Mouse (Mus musculus) mouse trophoblast stem cell (cell line): ENCODE results near the gene Exoc3l4.

Experiments used
- in situ Hi-C, 2 experiments: fragments of 300-500 bp; cut with MseI, MboI; formaldehyde crosslinking; loops; 2 replicates in 1 of 2; 3 replicates in 1 of 2; pipeline ENCODE4 v1.15.1; 2025

Gene Exoc3l4

DNA sequence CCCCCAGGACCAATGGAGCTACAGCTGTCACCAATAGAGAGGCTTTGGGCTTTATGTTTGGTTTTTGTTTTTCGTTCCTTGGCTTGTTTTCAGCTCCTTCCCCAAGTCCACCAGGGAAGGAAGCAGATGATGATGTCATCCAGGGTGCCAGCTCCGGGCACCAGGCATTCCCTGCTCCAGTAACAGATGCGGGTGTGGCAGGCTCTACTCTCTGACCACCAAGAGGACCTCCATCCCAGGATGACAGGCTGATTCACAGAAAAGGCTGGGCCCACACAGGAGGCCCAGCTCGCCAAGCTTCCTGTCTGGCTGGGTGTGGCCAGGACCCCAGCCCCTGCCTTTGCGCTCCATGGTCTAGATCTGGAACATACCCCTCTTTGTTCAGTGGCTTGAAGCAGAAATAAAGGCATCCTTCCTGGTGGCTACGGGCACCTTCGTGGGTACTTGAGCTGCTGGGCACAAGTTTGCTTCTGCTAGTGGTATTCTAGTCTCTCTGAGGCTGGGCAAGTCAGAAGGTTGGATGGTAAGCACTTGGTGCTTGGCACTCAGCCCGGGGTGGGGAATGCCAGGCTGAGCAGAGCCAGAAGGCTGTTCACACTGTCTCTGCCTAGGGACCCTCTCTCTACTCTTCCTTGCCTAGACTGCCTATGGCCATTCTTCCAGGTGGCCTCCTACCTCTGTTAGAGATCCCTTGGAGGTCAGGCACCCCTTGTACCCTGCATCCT lies 5.0 kb upstream of the Exoc3l4 start:
- in situ Hi-C loops, result no loop called here

DNA sequence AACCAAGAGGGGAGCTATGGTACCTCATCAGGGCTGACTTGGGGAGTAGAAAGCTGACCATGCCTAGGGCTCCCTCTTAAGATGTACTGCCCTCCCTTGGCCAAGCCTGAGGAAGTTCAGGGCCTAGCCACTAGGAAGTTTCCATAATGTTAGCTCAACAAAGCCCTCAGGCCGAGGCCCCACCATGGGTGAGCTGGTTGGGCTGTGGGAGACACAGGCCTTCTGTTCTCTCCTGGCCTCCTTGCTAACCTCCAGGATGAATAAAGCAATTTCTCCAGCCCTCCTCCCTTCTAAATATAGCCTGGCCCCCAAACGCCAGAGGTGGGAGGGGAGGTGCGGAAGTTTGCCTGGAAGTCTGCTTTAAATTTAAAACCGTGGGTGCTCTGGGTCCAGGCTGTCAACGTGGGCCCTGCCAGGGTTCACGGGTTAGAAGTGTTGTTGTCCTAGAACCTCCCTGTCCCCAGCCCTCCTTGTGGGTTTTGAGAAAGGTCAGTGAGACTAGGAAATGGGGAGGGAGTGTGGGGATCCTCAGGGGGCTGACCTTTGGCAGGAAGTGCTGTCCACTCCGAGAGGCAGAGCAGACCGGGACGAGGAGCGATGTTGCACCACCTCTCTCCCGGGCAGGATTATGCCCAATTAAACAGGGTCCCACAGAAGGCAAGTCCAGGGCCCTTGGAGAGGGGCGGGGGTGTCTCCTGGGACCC lies 4.1 kb upstream of the Exoc3l4 start:
- in situ Hi-C loops, result no loop called here

DNA sequence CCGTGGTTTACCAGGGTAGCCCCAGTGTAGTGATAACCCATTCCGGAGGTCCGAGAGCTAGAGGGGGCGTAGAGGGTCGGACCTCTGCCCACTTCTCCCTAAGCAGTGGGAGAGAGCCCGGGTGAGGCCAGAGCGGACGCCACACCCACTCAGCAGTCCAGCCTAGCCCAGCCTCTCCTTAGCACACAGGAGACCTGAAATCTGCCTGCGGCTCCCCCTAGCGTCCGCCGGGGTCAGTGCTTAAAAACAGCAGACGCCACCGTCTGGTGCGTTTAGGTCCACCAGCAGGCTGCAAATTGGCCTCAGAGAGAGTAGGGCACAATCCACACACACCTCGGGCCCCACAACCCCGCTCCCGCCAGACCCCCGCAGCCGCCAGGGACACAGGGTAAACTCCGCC lies 3.5 kb upstream of the Exoc3l4 start:
- in situ Hi-C loops, result no loop called here

DNA sequence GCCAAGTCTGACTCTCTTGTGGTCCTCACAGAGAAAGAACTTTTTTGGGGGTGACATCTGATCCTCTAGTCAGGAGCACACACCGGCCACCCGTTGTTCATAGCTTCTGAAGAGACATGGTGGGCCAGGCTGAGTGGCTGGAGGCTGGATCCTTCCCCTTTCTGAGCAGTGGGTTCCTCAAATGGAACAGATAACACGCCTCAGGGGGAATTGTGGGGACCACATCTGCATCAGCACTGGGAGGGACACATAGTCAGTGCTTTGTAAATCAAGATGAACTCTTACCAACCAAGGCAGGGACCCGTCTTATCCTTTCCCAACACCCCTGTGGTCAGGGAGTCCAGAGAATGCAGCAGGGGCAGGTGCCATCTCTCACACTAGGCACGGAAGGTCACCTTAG lies 3.1 kb downstream of the Exoc3l4 start:
- in situ Hi-C loops, result loop anchor here in 1 of 2 experiments (5.0 kb wide), 1 partner anchor 42 kb away; no protein-coding TSS in a partner anchor

DNA sequence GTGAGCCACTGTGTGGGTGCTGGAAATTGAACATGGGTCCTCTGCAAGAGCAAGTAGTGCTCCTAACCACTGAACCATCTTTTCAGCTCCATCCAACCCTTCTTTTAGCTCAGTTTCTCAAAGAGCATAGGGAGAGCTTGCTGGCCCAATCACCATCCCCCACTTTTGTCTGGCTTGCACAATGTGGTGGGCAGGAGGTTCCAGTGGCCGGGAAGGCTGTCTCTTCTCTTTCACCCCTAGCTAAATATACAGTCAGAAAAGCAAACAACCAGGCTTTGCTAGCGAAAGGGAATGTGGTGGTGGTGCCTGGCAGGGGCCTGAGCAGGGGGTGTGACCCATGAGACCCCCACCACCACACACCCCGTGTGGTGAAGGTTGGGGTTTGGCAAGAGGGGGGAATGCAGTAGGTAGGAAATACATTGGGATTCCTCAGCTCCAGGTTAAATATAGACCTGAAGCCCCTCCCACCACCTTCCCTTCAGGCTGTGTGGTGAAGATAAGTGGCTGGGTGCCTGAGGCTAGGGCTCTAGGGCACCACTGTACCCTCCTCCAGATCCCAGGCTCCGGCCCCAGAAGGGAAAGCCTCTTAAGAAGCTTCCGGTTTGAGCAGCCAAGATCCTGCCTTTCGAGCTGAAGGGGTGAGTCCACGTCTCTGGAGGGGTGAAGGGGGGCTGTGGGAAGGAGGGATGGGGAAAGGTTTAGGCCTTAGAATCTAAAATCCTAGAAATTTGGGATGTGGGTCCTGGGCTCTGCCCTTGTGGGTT lies 4.3 kb downstream of the Exoc3l4 start:
- in situ Hi-C loops, result loop anchor here in 1 of 2 experiments (5.0 kb wide), 1 partner anchor 41 kb away; no protein-coding TSS in a partner anchor

DNA sequence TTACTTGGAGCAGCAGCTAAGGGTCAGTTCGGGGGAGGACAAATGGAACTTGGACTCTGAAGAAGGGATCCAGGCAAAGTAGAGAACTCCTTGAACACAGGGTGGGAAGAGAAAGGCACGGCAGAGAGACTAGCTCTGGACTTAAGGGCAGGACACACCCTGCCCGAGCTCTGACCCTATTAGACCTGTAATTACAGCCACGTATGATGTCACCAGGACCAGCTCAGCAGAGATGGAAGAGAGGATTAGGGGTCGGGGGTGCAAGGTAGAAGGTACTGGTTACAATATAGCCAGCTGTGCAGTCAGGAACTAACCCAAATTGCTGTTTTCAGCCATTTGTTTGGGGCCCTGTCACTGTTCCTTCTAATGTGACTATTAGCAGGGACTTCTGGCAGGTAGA lies 6.0 kb downstream of the Exoc3l4 start:
- in situ Hi-C loops, result loop anchor here in 1 of 2 experiments (5.0 kb wide), 1 partner anchor 39 kb away; no protein-coding TSS in a partner anchor

DNA sequence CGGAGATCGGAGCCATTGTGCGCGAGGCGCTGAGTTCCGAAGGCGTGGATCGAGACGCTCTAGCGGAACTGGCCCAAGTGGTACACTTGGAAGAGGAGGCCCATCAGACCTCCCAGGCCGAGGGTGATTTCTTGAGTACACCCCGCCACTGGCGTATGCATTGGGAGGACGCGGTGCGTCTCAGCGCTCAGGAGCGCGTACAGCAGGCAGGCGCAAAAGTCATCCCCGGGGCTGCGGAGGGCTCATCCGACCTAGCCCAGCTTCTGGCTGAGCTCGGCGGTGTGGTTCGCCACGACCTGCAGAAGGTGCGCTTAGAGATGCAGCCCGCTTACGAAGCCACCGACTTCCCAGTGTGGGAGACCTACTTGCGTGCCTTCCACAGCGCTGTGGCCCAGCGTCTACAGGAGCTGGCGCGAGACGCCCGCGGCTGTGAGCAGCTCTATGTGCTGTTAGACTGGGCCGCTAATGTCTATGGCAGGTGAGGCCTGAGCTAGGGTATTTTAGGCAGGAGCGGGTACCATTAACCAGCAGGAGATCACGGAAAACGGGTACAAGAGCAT lies 6.8 kb downstream of the Exoc3l4 start:
- in situ Hi-C loops, result loop anchor here in 1 of 2 experiments (5.0 kb wide), 1 partner anchor 39 kb away; no protein-coding TSS in a partner anchor

DNA sequence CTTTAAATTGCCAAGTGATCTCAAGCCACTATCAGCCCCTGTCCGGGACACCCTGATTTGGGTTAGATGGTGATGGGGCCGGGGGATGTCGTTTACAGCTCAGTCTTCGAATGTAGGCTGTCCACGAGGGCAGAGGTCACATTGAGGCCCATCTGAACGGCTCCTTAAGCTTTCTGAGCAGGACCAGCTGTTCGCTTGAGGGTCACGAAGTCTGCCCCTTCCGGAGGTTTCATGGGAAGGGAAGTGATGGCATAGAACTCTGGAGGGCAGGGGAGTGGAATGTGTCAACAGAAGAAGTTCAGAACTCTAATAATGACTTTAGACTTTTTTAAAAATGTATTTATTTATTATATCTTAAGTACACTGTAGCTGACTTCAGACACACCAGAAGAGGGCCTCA lies 7.7 kb downstream of the Exoc3l4 start:
- in situ Hi-C loops, result loop anchor here in 1 of 2 experiments (5.0 kb wide), 1 partner anchor 38 kb away; no protein-coding TSS in a partner anchor

DNA sequence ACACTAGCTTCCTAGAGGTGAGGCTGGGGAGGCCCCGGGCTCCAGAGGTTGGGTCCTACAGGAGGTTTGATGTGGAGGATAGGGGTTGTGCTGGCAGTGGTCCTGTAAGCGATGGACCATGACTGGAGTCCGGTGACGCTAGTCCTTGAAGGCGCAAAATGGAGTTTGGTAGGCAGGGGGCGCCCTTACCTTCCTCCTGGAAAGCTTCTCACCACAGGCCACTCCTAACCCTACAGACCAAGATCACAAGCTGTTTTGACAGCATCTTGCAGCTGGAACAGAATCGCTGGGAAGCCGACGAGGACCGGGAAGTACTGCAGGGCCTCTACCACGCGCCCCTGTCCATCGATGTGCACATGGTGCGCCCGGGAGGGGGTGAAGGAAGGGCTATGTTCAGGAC lies 8.4 kb downstream of the Exoc3l4 start:
- in situ Hi-C loops, result loop anchor here in 1 of 2 experiments (5.0 kb wide), 1 partner anchor 37 kb away; no protein-coding TSS in a partner anchor

DNA sequence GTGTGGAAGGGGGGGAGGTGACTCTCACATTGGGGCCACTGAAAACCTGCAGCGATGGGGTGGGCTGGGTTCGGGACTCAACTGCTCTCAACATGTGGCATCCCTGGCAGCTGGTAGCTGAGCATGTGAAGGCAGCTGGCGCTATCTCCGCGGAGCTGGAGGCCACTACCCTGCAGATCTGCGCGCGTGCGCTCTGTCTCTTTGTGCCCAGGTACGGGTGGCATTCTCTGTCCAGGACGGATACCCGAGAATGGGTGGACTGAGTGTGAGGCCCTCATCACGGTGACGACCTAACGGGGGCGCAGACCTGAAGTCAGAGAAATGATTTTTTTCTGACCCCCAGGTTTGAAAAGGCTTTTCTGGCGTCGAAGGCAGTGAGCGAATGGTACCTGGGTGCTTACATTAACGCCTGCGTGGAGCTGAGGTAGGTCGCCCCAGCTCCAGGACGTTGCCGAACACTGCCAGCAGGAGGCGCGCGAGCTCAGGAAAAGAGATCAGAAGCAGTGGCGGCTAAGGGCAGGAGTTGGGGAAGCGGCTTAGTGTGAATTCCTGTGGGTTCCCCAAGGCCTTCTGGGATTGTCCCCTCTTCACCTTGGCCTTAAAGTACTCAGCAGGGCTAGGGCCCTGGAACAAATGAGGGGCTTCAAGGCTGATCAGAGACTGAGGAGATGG lies 9.1 kb downstream of the Exoc3l4 start:
- in situ Hi-C loops, result loop anchor here in 1 of 2 experiments (5.0 kb wide), 1 partner anchor 36 kb away; no protein-coding TSS in a partner anchor

DNA sequence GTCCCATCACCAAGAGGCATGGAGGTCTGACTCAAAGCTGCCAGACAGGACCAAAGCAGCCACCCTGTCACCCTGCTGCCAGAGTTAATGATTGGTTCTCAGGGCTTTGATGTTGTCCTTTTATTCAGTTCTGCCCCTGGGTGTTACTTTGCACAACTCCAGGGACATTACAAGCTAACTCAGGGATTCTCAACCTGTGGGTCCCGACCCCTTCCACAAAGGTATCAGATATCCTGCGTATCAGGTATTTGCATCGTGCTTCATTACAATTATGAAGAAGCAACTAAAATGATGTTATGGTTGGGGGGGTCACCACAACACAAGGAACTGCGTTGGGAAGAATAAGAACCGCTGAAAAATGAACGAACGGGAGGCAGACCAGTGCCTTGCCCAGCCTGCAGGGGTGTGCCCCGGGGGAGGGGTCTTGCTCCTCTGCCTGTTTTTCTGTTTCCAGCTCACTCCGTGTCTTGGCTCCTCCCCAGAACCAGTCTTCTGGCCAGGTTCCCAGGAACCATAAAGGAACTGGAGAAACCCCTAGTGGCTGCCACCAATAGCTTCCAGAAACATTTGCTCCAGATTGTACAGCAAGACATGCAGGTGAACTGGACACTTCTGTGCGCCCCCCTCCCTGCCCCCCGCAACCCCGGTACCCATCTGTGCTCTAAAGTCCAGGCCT lies 10.8 kb downstream of the Exoc3l4 start:
- in situ Hi-C loops, result loop anchor here in 1 of 2 experiments (5.0 kb wide), 1 partner anchor 35 kb away; no protein-coding TSS in a partner anchor

DNA sequence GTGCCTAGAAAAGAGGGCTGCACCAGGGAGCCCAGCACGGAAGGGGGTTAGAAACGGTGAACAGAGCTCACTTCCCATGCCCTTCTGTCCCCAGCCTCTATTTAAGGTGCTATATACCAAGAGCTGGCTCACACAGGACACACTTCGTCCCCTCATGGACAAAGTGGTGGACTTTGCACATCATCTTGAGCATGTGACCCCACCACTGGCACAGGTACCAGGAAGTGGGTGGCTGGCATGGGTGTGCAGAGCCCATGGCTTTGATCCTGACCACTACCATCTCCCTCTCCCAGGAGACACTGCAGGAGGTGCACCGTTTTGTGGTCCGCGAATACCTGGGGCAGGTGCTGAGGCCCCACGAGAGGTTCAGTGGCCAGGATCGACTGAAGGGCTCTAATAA lies 11.5 kb downstream of the Exoc3l4 start:
- in situ Hi-C loops, result loop anchor here in 1 of 2 experiments (5.0 kb wide), 1 partner anchor 34 kb away; no protein-coding TSS in a partner anchor

DNA sequence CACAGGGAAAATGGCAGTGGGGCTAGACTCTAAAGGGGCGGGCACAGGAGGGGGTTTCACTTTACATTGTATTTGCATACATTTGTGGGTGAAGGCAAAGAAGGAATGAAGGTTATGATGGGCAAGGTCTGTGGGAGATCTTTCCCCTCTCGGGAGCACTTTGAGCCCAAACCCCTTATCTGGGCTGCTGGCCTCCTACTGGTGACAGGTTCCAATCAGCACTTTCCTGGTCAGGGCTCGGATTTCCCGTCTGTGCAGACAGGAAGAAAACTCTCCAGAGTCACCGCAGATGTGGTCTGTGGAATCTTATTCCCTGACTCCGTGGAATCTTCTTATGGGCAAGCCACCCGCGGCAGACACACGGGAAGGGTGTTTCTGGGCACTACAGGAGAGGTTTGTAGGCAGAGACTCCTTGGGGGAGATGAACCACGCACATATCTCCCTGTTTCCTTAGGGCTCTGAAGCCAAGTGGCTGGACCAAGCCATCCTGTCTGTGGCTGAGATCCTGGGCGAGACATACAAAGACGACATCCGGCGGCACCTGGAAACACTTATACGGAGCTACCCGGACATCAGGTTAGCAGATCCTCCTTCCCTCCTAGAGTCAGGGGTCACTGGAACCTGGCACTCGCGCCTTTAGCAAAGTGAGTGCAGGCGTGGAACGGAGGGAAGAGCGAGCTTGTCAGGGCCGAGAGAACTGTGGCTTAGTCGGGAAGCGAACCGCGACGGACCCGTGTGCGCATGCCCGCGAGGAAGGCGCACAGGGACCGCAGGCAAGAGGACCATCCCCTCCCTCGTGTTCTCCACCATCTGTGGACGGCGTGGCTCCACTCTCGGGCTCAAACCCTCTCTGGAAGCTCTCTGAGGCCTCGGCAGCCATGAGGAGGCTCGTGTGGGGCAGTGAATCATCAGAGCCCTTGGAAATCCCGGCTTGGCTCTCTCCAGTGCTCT lies 12.4 kb downstream of the Exoc3l4 start:
- in situ Hi-C loops, result loop anchor here in 1 of 2 experiments (5.0 kb wide), 1 partner anchor 33 kb away; no protein-coding TSS in a partner anchor

DNA sequence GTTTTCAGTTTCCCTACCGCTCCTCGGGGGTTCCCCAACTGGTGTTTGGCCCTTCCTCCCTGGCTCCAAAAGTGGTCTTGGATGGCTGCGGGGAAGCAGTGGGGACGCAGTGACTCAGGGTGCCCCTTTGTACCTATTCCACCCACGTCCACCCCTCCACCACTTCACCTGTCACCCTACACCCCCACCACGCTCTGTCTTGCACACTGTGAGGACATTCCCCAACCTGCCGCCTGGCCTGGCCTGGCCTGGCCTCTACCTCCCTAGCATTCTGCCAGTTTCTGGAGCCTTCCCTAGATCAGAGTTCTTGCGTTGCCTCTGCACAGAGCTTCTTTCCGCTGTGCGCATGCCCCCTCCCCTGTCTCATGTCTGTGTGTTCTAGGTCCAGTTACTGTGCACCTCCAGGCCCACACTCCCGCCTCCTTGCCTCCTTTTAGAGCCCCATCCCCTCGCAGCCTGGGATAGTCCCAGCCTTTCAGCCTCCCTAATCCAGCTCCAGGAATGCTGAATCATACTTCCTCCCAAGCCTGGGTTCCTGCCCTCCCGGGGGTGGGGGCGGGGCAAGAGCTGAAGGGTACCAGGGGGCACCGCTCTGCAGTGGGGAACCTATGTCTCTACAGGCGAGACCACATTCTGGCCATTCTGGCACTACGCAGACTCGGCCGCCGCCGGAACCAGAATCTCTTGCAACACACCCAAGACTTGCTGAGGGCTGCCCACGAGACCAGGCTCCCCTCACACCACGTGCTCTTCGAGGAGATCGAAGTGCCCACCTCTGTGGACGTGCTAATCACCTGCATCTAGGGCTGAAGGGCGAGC lies 13.4 kb downstream of the Exoc3l4 start:
- in situ Hi-C loops, result no loop called here

DNA sequence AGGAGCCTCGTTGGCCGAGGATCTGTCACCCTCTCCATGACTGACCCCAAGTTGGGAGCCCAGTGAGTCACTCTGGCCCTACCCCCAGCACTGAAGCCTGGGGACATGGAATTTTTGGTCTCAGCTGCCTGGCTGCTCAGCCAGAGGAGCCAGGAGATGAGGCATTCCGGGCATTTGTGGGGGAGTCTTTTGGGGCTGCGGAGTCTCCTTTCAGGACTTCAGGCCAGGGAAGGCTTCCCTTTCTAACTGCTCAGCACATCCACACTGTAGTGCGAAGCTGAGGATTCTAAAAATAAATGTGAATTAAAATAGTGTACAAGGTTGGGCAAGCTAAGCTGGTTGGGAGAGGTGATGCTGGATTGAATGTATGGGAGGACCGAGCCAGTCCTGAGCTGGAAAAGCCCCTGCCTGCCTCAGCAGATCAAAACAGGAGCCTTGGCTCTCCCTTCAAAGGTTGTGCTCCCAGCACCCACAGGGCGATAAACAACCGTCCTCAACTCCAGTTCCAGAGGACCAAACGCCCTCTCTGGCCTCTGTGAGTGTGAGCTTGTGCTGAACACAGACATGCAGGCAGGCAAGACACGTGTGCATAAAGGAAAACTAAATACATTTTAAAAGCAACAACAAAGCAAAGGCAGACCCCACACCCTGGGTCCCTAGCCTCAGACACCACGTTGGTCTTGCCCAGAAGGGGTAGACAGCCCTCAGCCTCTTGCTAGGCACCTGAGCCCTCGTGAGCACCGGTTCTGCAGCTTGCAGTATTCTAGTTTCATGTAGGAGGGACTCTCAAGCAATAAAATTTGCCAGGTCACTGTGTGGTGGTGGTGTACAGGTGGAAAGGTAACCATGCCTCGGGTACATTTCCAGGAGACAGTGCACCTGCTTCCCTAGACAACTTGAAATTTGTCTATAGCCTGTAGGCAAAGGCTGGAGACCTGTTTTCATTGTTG lies 14.3 kb downstream of the Exoc3l4 start:
- in situ Hi-C loops, result no loop called here

DNA sequence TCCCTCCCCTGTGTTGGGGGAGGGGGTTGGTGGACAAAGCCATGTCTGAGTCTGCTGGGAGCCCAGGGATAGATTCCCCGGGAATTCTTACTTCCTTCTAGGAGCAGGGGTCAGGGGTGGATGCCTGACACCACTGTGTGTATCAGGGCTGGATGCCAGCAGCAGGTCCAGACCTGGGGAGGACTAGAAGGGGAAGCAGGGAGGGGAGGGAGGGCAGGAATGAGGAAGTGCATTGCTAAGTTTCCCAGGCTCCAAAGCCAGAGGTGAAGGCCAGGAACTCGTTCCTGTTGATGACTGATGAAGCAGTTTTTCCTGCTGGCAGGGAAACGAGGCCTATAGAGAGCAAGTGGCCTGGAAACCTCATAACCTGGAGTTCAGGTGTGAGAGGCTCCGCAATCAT lies 15.3 kb downstream of the Exoc3l4 start:
- in situ Hi-C loops, result no loop called here

DNA sequence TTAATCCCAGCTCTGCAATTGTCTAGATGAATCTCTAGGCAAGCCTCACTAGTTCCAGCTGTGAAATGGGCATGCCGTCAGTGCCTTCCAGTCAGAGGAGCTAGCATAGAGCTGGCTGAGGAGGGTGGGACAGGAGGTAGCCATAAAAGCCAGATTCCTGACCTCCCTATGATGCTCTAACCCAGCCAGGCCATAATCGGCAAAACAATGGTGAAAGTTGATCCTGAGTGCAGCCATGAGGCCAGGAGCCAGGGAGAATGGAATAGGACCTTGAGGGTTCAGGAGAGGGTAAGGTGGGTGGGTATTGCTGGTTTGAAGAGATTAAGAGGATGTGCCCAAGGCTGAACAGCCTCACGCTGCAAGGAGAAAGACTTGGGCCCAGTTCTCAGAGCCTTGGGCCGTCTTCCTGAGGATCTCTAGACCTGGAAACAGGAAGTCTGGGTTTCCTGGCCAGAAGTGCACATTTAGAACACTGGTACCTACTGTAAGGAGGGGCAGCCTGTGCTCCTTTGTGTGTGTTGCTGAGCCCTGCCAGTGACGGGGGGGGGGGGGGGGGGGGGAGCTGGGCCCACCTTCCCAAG lies 16.0 kb downstream of the Exoc3l4 start:
- in situ Hi-C loops, result no loop called here
